Mouse (Mus musculus): ENCODE measurements around the gene Nrsn2.

GRCm38 (mm10) chr2:152330858-152331423 is 45.5 kb downstream of the Nrsn2 start:
- TF ChIP-seq CTCF (IDR thresholded peaks at IDR 0.05; ENCODE audit: control insufficient read depth, insufficient read depth, insufficient replicate concordance, low read depth, low read length) (no peak), POLR2A (IDR thresholded peaks at IDR 0.05; ENCODE audit: control insufficient read depth, low read depth, low read length) (no peak)

Measured in testis, adult 2 months (tissue).